Mouse (Mus musculus) bone marrow macrophage, adult 2 months (primary cell): ENCODE results near the gene Fhl2. TPM values are rescaled to one million over a fixed set of nuclear protein-coding genes. Genes with fewer than 3 reads are reported as not detected.

Source experiments
- H3K27ac ChIP-seq: 2 replicates; pipeline ENCODE4 v1.5.1; 2012; ENCODE audit warnings: low read depth, low read length; ENCODE audit not compliant: insufficient read depth
- H3K4me1 ChIP-seq: 2 replicates; pipeline ENCODE4 v1.6.1; 2012; ENCODE audit warnings: low read length; ENCODE audit not compliant: control insufficient read depth, insufficient read depth
- H3K4me3 ChIP-seq: 2 replicates; pipeline ENCODE4 v1.5.1; 2012; ENCODE audit warnings: mild to moderate bottlenecking, low read length, moderate library complexity; ENCODE audit not compliant: insufficient read depth
- CTCF ChIP-seq: IDR thresholded peaks from 2 replicates; pipeline ENCODE4 v1.5.1; 2012; ENCODE audit warnings: low read depth, mild to moderate bottlenecking, low read length, moderate library complexity
- POLR2A ChIP-seq: IDR thresholded peaks from 2 replicates; pipeline ENCODE4 v1.6.1; 2012; ENCODE audit warnings: mild to moderate bottlenecking, low read depth, low read length, borderline replicate concordance
- polyA plus RNA-seq: library from polyadenylated mRNA; stranded (reverse); fragments of >200 nt; gene quantifications from 2 replicates; pipeline ENCODE4 v1.2.4, GENCODE M21; 2012; ENCODE audit not compliant: missing spikeins, insufficient read depth, insufficient read length

The Fhl2 gene
- polyA plus RNA-seq, 1 experiment, result 0.39 TPM

GRCm38 (mm10) chr1:43162394-43162793, 34.4 kb downstream of the Fhl2 start:
- H3K4me3 ChIP-seq, result no peak overlapping the region
- no peak for TF ChIP-seq CTCF
- TF ChIP-seq POLR2A, result no peak
- H3K27ac ChIP-seq, result no peak overlapping the region
- no peaks in the 10 kb centered on the region for H3K4me1 ChIP-seq

- TF ChIP-seq POLR2A, result no peak
- no peak for TF ChIP-seq CTCF
- Histone ChIP-seq H3K4me1 (no peaks in the 10 kb centered on the region), H3K4me3 (no peak overlapping the region), H3K27ac (no peak overlapping the region)
Observed at GRCm38 (mm10) chr1:43159429-43159828, 37.4 kb downstream of the Fhl2 start.

- no peak overlapping the region for H3K4me3 ChIP-seq
Observed at GRCm38 (mm10) chr1:43157907-43158306, 38.9 kb downstream of the Fhl2 start.

GRCm38 (mm10) chr1:43154491-43154890, 42.3 kb downstream of the Fhl2 start:
- no peak overlapping the region for H3K4me3 ChIP-seq
- no peak overlapping the region for H3K27ac ChIP-seq
- H3K4me1 ChIP-seq, result no peaks in the 10 kb centered on the region
- TF ChIP-seq POLR2A (no peak), CTCF (no peak)

More at GRCm38 (mm10) chr1:43157907-43158306, 38.9 kb downstream of the Fhl2 start:
- no peak for TF ChIP-seq POLR2A
- no peak for TF ChIP-seq CTCF
- Histone ChIP-seq H3K4me1 (no peaks in the 10 kb centered on the region), H3K27ac (no peak overlapping the region)

- TF ChIP-seq POLR2A (no peak), CTCF (no peak)
- H3K4me1 ChIP-seq, result no peaks in the 10 kb centered on the region
- no peak overlapping the region for H3K27ac ChIP-seq
- H3K4me3 ChIP-seq, result no peak overlapping the region
Observed at GRCm38 (mm10) chr1:43153538-43153937, 43.2 kb downstream of the Fhl2 start.

GRCm38 (mm10) chr1:43152626-43153025, 44.2 kb downstream of the Fhl2 start:
- Histone ChIP-seq H3K4me1 (no peaks in the 10 kb centered on the region), H3K27ac (no peak overlapping the region), H3K4me3 (no peak overlapping the region)
- TF ChIP-seq CTCF, result no peak
- TF ChIP-seq POLR2A, result no peak

GRCm38 (mm10) chr1:43150225-43150624, 46.6 kb downstream of the Fhl2 start:
- TF ChIP-seq CTCF, result no peak
- TF ChIP-seq POLR2A, result no peak
- no peak overlapping the region for H3K27ac ChIP-seq
- no peak overlapping the region for H3K4me3 ChIP-seq
- H3K4me1 ChIP-seq, result no peaks in the 10 kb centered on the region

- H3K4me1 ChIP-seq, result no peaks in the 10 kb centered on the region
- H3K27ac ChIP-seq, result no peak overlapping the region
- no peak for TF ChIP-seq CTCF
- no peak overlapping the region for H3K4me3 ChIP-seq
Observed at GRCm38 (mm10) chr1:43147474-43147873, 49.3 kb downstream of the Fhl2 start.

- H3K27ac ChIP-seq, result no peak overlapping the region
Observed at GRCm38 (mm10) chr1:43145388-43145787, 51.4 kb downstream of the Fhl2 start.

GRCm38 (mm10) chr1:43144338-43144906, 52.4 kb downstream of the Fhl2 start:
- H3K4me3 ChIP-seq, result no peak overlapping the region
- no peak for TF ChIP-seq CTCF
- H3K27ac ChIP-seq, result no peak overlapping the region
- H3K4me1 ChIP-seq, result no peaks in the 10 kb centered on the region

More at GRCm38 (mm10) chr1:43145388-43145787, 51.4 kb downstream of the Fhl2 start:
- Histone ChIP-seq H3K4me3 (no peak overlapping the region), H3K4me1 (no peaks in the 10 kb centered on the region)
- TF ChIP-seq CTCF, result no peak
- no peak for TF ChIP-seq POLR2A

- TF ChIP-seq POLR2A, result no peak
- TF ChIP-seq CTCF, result no peak
- H3K4me1 ChIP-seq, result no peaks in the 10 kb centered on the region
- no peak overlapping the region for H3K27ac ChIP-seq
- no peak overlapping the region for H3K4me3 ChIP-seq
Observed at GRCm38 (mm10) chr1:43143791-43144190, 53.0 kb downstream of the Fhl2 start.
